Mouse (Mus musculus): Measurements from ENCODE around the gene Golim4.

DNA sequence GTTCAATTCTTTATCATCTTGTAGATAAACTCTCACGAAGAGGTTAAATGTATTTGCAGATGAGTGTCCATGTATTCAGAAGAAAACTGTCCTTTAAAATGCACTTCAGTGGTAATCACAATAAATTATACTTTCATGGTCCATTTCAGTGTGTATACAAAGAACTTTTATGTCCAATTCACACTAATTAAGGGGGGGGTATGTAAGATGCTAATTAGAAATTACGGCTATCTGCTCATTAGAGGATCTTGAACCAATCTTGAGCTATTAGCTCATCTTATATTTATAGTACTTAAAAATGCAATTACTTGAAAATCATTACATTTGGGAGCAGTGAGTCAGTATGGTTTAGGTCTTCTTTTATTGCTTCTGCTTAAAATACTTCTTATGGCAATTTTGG is 31.6 kb downstream of the Golim4 start:
- TF ChIP-seq CTCF (conservative IDR thresholded peaks at IDR 0.05; ENCODE audit: low read length) (no peak), NANOG (IDR thresholded peaks at IDR 0.05; ENCODE audit: borderline replicate concordance, low read length) (no peak)

Data from E14TG2a.4 (cell line).